Mouse (Mus musculus): ENCODE measurements around the gene Mex3b.
A peak's percentile ranks its signal among the peaks of the same experiment; 100 is the strongest.

Gene Mex3b

GRCm38 (mm10) chr7:82890317-82890850 is 23.3 kb downstream of the Mex3b start:
- Histone ChIP-seq H3K36me3 (ENCODE audit: control insufficient read depth, insufficient read depth, low read length, poor library complexity, severe bottlenecking) (no peaks in the 10 kb centered on the region), H3K27me3 (ENCODE audit: control insufficient read depth, insufficient read depth, low read length, poor library complexity, severe bottlenecking) (no peaks in the 10 kb centered on the region)
- DNase-seq (ENCODE audit: low read depth, low spot score) = peak; percentile 11

DNA sequence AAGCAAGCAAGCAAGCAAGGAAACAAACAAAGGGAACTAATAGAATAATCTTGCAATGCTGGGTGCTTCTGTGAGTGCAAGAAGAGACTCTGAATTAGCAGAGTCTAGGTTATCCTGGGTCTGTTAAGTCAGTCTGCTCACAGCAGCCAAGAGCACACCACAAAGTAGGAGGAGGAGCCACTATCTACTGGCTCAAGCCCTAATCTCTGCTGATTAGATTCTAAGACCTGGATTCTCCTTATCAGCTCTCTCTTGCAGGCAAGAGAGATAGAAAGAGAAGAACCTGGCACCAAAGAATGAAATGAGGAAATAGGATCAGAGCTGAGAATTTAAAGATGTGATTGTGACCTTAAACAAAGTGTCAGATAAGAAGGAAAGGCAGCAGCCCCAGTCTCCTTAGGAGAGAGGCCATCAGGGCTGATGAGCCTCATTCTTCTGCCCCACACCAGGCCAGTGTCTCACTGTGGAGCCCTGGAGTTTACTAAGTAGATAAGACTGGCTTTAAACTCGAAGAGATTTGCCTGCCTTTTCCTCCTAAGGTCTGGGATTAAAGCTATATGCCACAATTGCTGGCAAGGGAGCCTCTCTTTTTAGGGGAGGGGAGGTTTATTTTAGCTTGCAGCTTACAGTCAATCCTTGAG is 23.9 kb downstream of the Mex3b start:
- no peak for DNase-seq (ENCODE audit: low read depth, low spot score)
- H3K36me3 ChIP-seq (ENCODE audit: control insufficient read depth, insufficient read depth, low read length, poor library complexity, severe bottlenecking) = no peaks in the 10 kb centered on the region
- no peaks in the 10 kb centered on the region for H3K27me3 ChIP-seq (ENCODE audit: control insufficient read depth, insufficient read depth, low read length, poor library complexity, severe bottlenecking)

- no peak for DNase-seq (ENCODE audit: low read depth, low spot score)
- no peaks in the 10 kb centered on the region for H3K27me3 ChIP-seq (ENCODE audit: control insufficient read depth, insufficient read depth, low read length, poor library complexity, severe bottlenecking)
- no peaks in the 10 kb centered on the region for H3K36me3 ChIP-seq (ENCODE audit: control insufficient read depth, insufficient read depth, low read length, poor library complexity, severe bottlenecking)
These were observed 27.2 kb downstream of the Mex3b start for GRCm38 (mm10) chr7:82894366-82894765.

DNA sequence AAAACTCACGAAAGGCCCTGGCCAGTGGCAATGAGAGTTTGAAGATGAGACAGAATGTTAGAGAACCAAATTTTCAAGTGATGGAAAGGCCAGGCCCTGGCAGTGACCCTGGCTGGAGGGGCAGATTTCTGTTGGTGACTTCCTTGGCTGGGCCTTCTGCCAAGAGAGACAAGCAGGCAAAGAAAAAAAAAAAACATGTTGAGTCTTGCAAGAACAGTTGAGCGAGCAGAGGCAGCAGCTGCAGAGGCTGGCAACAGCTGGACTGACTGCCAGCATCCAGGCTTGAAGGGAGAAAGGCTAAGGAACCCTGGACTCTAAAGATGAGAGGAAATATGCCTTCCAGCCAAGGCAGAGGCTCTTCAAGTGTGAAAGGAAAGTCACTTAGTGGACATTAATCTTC is 28.5 kb downstream of the Mex3b start:
- DNase-seq (ENCODE audit: low read depth, low spot score) = no peak
- Histone ChIP-seq H3K36me3 (ENCODE audit: control insufficient read depth, insufficient read depth, low read length, poor library complexity, severe bottlenecking) (no peaks in the 10 kb centered on the region), H3K27me3 (ENCODE audit: control insufficient read depth, insufficient read depth, low read length, poor library complexity, severe bottlenecking) (no peaks in the 10 kb centered on the region)

- no peaks in the 10 kb centered on the region for H3K27me3 ChIP-seq (ENCODE audit: control insufficient read depth, insufficient read depth, low read length, poor library complexity, severe bottlenecking)
- DNase-seq (ENCODE audit: low read depth, low spot score) = no peak
- no peaks in the 10 kb centered on the region for H3K36me3 ChIP-seq (ENCODE audit: control insufficient read depth, insufficient read depth, low read length, poor library complexity, severe bottlenecking)
These were observed 29.6 kb downstream of the Mex3b start for GRCm38 (mm10) chr7:82896750-82897149.

DNA sequence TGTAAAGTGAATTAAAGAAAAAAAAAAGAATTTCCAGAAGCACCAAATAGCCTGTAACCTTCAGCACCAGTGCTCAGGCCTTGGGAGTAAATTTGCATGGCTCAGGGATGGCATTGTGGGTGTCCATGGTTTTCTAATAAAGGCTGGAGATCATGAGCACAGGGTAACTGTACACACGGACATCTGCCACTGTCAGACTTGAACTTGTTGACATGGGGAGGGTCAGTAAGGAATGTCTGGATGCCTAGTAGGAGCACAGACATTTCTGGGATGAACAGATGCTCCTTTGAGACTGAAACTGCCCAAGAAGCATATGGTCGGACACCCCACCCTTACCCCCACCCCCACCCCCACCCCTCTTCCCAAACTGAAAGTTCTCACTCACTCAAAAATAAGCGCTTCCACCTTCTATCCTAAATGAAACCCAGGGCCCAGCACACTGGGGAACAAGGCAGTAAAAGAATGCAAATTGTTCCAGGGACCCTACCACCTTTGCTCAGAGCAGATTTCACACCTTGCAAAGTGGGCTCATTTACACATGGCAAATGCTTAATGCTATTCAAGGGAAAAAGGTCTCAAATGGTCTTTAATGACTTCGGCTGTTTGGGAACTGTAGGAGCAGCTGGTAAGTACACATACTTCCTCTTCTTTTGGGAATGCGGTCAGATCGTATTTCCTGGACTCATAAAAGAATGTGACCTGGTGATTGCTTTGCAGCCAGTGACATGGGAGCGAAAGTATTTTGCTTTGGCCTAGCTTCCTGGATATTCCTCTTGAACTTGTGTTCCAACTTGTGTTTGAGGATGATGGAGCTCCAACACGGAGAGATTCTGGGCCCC is 32.5 kb downstream of the Mex3b start:
- no peak for DNase-seq (ENCODE audit: low read depth, low spot score)
- no peaks in the 10 kb centered on the region for H3K36me3 ChIP-seq (ENCODE audit: control insufficient read depth, insufficient read depth, low read length, poor library complexity, severe bottlenecking)
- H3K27me3 ChIP-seq (ENCODE audit: control insufficient read depth, insufficient read depth, low read length, poor library complexity, severe bottlenecking) = no peaks in the 10 kb centered on the region

- Histone ChIP-seq H3K36me3 (ENCODE audit: control insufficient read depth, insufficient read depth, low read length, poor library complexity, severe bottlenecking) (no peaks in the 10 kb centered on the region), H3K27me3 (ENCODE audit: control insufficient read depth, insufficient read depth, low read length, poor library complexity, severe bottlenecking) (no peaks in the 10 kb centered on the region)
- DNase-seq (ENCODE audit: low read depth, low spot score) = no peak
These were observed 35.9 kb downstream of the Mex3b start for GRCm38 (mm10) chr7:82903006-82903405.

GRCm38 (mm10) chr7:82905527-82905926 is 38.4 kb downstream of the Mex3b start:
- DNase-seq (ENCODE audit: low read depth, low spot score) = no peak
- no peaks in the 10 kb centered on the region for H3K36me3 ChIP-seq (ENCODE audit: control insufficient read depth, insufficient read depth, low read length, poor library complexity, severe bottlenecking)
- no peaks in the 10 kb centered on the region for H3K27me3 ChIP-seq (ENCODE audit: control insufficient read depth, insufficient read depth, low read length, poor library complexity, severe bottlenecking)

DNA sequence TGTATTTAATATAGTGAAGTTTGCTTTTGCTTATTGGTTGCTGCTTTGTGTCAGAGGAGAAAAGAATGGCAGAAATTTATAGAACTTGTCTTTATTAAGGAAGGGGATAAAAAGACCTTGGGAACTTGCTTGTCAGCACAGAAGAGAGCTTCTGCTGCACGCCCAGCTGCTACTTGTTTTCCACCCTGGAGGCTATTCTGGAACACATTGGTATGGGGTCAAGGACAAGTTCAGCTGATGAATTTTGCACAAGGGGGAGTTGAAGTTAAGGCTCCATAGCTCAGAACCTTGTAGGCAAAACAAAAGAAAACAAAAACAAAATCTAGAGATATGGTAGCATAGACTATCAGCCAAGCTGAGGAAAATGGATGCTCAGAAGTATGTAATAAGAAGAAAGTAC is 39.9 kb downstream of the Mex3b start:
- H3K27me3 ChIP-seq (ENCODE audit: control insufficient read depth, insufficient read depth, low read length, poor library complexity, severe bottlenecking) = no peaks in the 10 kb centered on the region
- no peaks in the 10 kb centered on the region for H3K36me3 ChIP-seq (ENCODE audit: control insufficient read depth, insufficient read depth, low read length, poor library complexity, severe bottlenecking)
- no peak for DNase-seq (ENCODE audit: low read depth, low spot score)

DNA sequence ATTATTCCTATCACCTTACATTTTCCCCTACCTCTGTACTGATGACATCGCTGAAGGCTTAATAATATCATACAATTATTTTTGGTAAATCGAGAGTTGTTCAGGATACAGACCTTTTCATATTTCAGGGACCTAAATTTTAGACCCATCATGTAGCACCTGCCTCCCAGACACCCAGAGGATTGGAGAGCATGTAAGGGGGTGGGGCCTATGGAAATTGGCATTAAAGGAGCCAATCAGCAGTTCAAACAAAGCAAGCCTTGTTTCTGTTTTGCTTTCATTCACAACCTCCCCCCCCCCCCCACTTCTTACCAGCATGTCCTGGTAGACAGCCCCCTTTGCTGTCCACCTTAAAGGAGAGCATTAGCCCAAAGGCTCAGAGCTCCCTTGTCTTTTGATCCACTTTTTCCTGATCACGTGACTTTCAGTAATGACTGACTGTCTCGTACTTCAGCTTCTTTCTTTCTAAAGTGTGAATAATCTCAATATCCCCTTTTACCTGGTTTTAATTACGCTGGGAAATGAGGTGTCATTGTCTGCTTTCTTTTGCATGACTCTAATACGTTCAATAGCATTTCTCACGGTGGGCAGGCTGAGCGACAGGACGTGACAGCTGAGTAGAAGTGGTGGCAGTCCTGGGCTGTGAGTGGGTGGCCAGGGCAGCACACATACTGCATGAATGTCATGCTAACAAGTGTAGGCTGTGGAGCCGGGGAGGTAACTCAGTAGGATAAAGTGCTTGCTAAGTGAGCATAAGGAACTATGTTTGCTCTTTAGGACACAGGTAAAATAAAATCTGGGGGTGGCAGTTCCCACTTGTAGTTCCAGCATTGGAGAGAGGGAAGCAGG is 43.6 kb downstream of the Mex3b start:
- H3K36me3 ChIP-seq (ENCODE audit: control insufficient read depth, insufficient read depth, low read length, poor library complexity, severe bottlenecking) = no peaks in the 10 kb centered on the region
- no peak for DNase-seq (ENCODE audit: low read depth, low spot score)

GRCm38 (mm10) chr7:82911501-82911900 is 44.4 kb downstream of the Mex3b start:
- Histone ChIP-seq H3K36me3 (ENCODE audit: control insufficient read depth, insufficient read depth, low read length, poor library complexity, severe bottlenecking) (no peaks in the 10 kb centered on the region), H3K27me3 (ENCODE audit: control insufficient read depth, insufficient read depth, low read length, poor library complexity, severe bottlenecking) (no peaks in the 10 kb centered on the region)
- DNase-seq (ENCODE audit: low read depth, low spot score) = no peak

More for the DNA sequence above, 43.6 kb downstream of the Mex3b start:
- H3K27me3 ChIP-seq (ENCODE audit: control insufficient read depth, insufficient read depth, low read length, poor library complexity, severe bottlenecking) = no peaks in the 10 kb centered on the region

GRCm38 (mm10) chr7:82914297-82914696 is 47.2 kb downstream of the Mex3b start:
- no peak for DNase-seq (ENCODE audit: low read depth, low spot score)
- Histone ChIP-seq H3K36me3 (ENCODE audit: control insufficient read depth, insufficient read depth, low read length, poor library complexity, severe bottlenecking) (no peaks in the 10 kb centered on the region), H3K27me3 (ENCODE audit: control insufficient read depth, insufficient read depth, low read length, poor library complexity, severe bottlenecking) (no peaks in the 10 kb centered on the region)
